Mouse (Mus musculus) embryonic facial prominence, embryonic 15.5 days (tissue): Measurements from ENCODE around the gene Tlk2. TPM values are rescaled to one million over a fixed set of nuclear protein-coding genes. Genes with fewer than 3 reads are reported as not detected.
A peak's percentile ranks its signal among the peaks of the same experiment; 100 is the strongest.

Experiments
- ATAC-seq: fragments of 200-750 bp; cut with Nextera tagmentation; 2 replicates; pipeline ENCODE4 v1.8.0; 2017; ENCODE audit warnings: low read depth, moderate TSS enrichment; ENCODE audit not compliant: insufficient number of reproducible peaks, low FRiP score, low TSS enrichment
- H3K27ac ChIP-seq: fragments of 300-500 bp; sonication (generic); replicated peaks from 2 replicates; pipeline ENCODE4 v1.5.1; 2015; ENCODE audit warnings: mild to moderate bottlenecking, inconsistent platforms
- H3K27me3 ChIP-seq: fragments of 300-500 bp; sonication (generic); 2 replicates; pipeline ENCODE4 v1.6.1; 2015; ENCODE audit warnings: inconsistent platforms
- H3K36me3 ChIP-seq: fragments of 300-500 bp; sonication (generic); 2 replicates; pipeline ENCODE4 v1.6.1; 2015; ENCODE audit warnings: mild to moderate bottlenecking, inconsistent platforms
- H3K4me1 ChIP-seq: fragments of 300-500 bp; sonication (generic); 2 replicates; pipeline ENCODE4 v1.6.1; 2015; ENCODE audit warnings: inconsistent platforms
- H3K4me2 ChIP-seq: fragments of 300-500 bp; sonication (generic); replicated peaks from 2 replicates; pipeline ENCODE4 v1.6.1; 2015; ENCODE audit warnings: mild to moderate bottlenecking, inconsistent platforms
- H3K4me3 ChIP-seq: fragments of 300-500 bp; sonication (generic); replicated peaks from 2 replicates; pipeline ENCODE4 v1.5.1; 2015; ENCODE audit warnings: mild to moderate bottlenecking, inconsistent platforms
- H3K9ac ChIP-seq: fragments of 300-500 bp; sonication (generic); 2 replicates; pipeline ENCODE4 v1.6.1; 2015; ENCODE audit warnings: inconsistent platforms
- H3K9me3 ChIP-seq: fragments of 300-500 bp; sonication (generic); replicated peaks from 2 replicates; pipeline ENCODE4 v1.6.1; 2016; ENCODE audit warnings: inconsistent platforms
- WGBS: fragments of 180-500 bp; shearing (Covaris S2); methylation state at CpG from one replicate; pipeline ENCODE4 v1.1.7; 2015; 5-methylcytosine and 5-hydroxymethylcytosine counted together
- polyA plus RNA-seq: library from polyadenylated mRNA; unstranded; fragments of >200 nt; fragmentation: Nextera tagmentation; extraction: Ambion mirVana; gene quantifications from 2 replicates; pipeline ENCODE4 v1.2.1, GENCODE M21; 2015

Gene Tlk2
- polyA plus RNA-seq, 1 experiment from 2014 or later: 19.1 TPM

- Histone ChIP-seq H3K4me3 (no peak overlapping the region), H3K27me3 (no peaks in the 10 kb centered on the region), H3K9me3 (no peaks in the 10 kb centered on the region), H3K36me3 (no peaks in the 10 kb centered on the region), H3K9ac (no peak overlapping the region), H3K4me2 (no peak overlapping the region), H3K4me1 (peaks cover 19% of the 10 kb centered on the region; the same call in 1 of the 2 replicates), H3K27ac (no peak overlapping the region)
- WGBS: 33% methylated on average over 4 of the region's 4 CpGs
- no peak for ATAC-seq
Observed at GRCm38 (mm10) chr11:105150691-105151090, 27.9 kb upstream of the Tlk2 start.

GRCm38 (mm10) chr11:105151226-105152016, 27.2 kb upstream of the Tlk2 start:
- no peaks in the 10 kb centered on the region for H3K9me3 ChIP-seq
- ATAC-seq: no peak
- no peak overlapping the region for H3K9ac ChIP-seq

GRCm38 (mm10) chr11:105152017-105152300, 26.6 kb upstream of the Tlk2 start:
- Histone ChIP-seq H3K4me2 (no peak overlapping the region), H3K27ac (no peak overlapping the region), H3K9ac (no peak overlapping the region), H3K4me3 (no peak overlapping the region), H3K36me3 (no peaks in the 10 kb centered on the region), H3K4me1 (peaks cover 19% of the 10 kb centered on the region; the same call in 1 of the 2 replicates), H3K27me3 (no peaks in the 10 kb centered on the region), H3K9me3 (no peaks in the 10 kb centered on the region)
- WGBS: 100% methylated on average over 1 of the region's 4 CpGs
- no peak for ATAC-seq

More at GRCm38 (mm10) chr11:105151226-105152016, 27.2 kb upstream of the Tlk2 start:
- Histone ChIP-seq H3K4me2 (0 out of 2 replicates have a peak overlapping the region, but pooled peaks have one; percentile 10), H3K36me3 (no peaks in the 10 kb centered on the region), H3K4me3 (no peak overlapping the region), H3K4me1 (peaks cover 19% of the 10 kb centered on the region; the same call in 1 of the 2 replicates), H3K27me3 (no peaks in the 10 kb centered on the region), H3K27ac (no peak overlapping the region)
- 18% methylated on average over 19 of the region's 19 CpGs for WGBS

GRCm38 (mm10) chr11:105152357-105152899, 26.2 kb upstream of the Tlk2 start:
- Histone ChIP-seq H3K4me1 (peaks cover 19% of the 10 kb centered on the region; the same call in 1 of the 2 replicates), H3K9ac (no peak overlapping the region), H3K27ac (no peak overlapping the region), H3K4me2 (no peak overlapping the region), H3K9me3 (no peaks in the 10 kb centered on the region), H3K27me3 (no peaks in the 10 kb centered on the region), H3K36me3 (no peaks in the 10 kb centered on the region), H3K4me3 (no peak overlapping the region)
- 51% methylated on average over 11 of the region's 11 CpGs for WGBS
- ATAC-seq: no peak

GRCm38 (mm10) chr11:105153068-105153833, 25.4 kb upstream of the Tlk2 start:
- Histone ChIP-seq H3K4me2 (no peak overlapping the region), H3K9ac (no peak overlapping the region), H3K27ac (no peak overlapping the region), H3K4me1 (peaks cover 19% of the 10 kb centered on the region; the same call in 1 of the 2 replicates), H3K36me3 (no peaks in the 10 kb centered on the region), H3K4me3 (no peak overlapping the region), H3K27me3 (no peaks in the 10 kb centered on the region), H3K9me3 (no peaks in the 10 kb centered on the region)
- 8% methylated on average over 12 of the region's 12 CpGs for WGBS
- 0 out of 2 replicates have a peak, but pooled peaks have one; percentile 72 for ATAC-seq

- Histone ChIP-seq H3K27ac (no peak overlapping the region), H3K9ac (no peak overlapping the region)
- WGBS: 34% methylated on average over 4 of the region's 4 CpGs
Observed at GRCm38 (mm10) chr11:105155915-105156314, 22.7 kb upstream of the Tlk2 start.

GRCm38 (mm10) chr11:105156748-105157267, 21.8 kb upstream of the Tlk2 start:
- Histone ChIP-seq H3K4me2 (no peak overlapping the region), H3K4me1 (peaks cover 12% of the 10 kb centered on the region; the same call in 1 of the 2 replicates), H3K4me3 (no peak overlapping the region), H3K9me3 (no peaks in the 10 kb centered on the region), H3K27me3 (no peaks in the 10 kb centered on the region), H3K9ac (no peak overlapping the region), H3K27ac (no peak overlapping the region), H3K36me3 (no peaks in the 10 kb centered on the region)
- 82% methylated on average over 19 of the region's 19 CpGs for WGBS
- ATAC-seq: no peak

More at GRCm38 (mm10) chr11:105155915-105156314, 22.7 kb upstream of the Tlk2 start:
- Histone ChIP-seq H3K27me3 (no peaks in the 10 kb centered on the region), H3K9me3 (no peaks in the 10 kb centered on the region), H3K4me3 (no peak overlapping the region), H3K4me2 (no peak overlapping the region), H3K4me1 (peaks cover 19% of the 10 kb centered on the region; the same call in 1 of the 2 replicates), H3K36me3 (no peaks in the 10 kb centered on the region)
- no peak for ATAC-seq

GRCm38 (mm10) chr11:105158047-105158446, 20.6 kb upstream of the Tlk2 start:
- peaks cover 9% of the 10 kb centered on the region; the same call in 1 of the 2 replicates for H3K4me1 ChIP-seq
- no peaks in the 10 kb centered on the region for H3K27me3 ChIP-seq
- no peak overlapping the region for H3K9ac ChIP-seq
- no peaks in the 10 kb centered on the region for H3K36me3 ChIP-seq
- ATAC-seq: no peak
- H3K27ac ChIP-seq: no peak overlapping the region
- no peak overlapping the region for H3K4me3 ChIP-seq
- no peak overlapping the region for H3K4me2 ChIP-seq
- no peaks in the 10 kb centered on the region for H3K9me3 ChIP-seq

GRCm38 (mm10) chr11:105159673-105160360, 18.8 kb upstream of the Tlk2 start:
- Histone ChIP-seq H3K4me3 (no peak overlapping the region), H3K4me1 (no peaks in the 10 kb centered on the region), H3K27ac (no peak overlapping the region), H3K9ac (no peak overlapping the region), H3K27me3 (no peaks in the 10 kb centered on the region), H3K9me3 (peaks cover 5% of the 10 kb centered on the region; the same call in 1 of the 2 replicates), H3K36me3 (no peaks in the 10 kb centered on the region), H3K4me2 (no peak overlapping the region)
- WGBS: 50% methylated on average over 6 of the region's 6 CpGs
- no peak for ATAC-seq

- H3K9me3 ChIP-seq: peaks cover 5% of the 10 kb centered on the region; the same call in 1 of the 2 replicates
- no peak overlapping the region for H3K4me3 ChIP-seq
- H3K36me3 ChIP-seq: no peaks in the 10 kb centered on the region
- no peak for ATAC-seq
- no peak overlapping the region for H3K4me2 ChIP-seq
- H3K9ac ChIP-seq: no peak overlapping the region
- no peak overlapping the region for H3K27ac ChIP-seq
- 89% methylated on average over 2 of the region's 2 CpGs for WGBS
- no peaks in the 10 kb centered on the region for H3K4me1 ChIP-seq
- H3K27me3 ChIP-seq: no peaks in the 10 kb centered on the region
Observed at GRCm38 (mm10) chr11:105161411-105161810, 17.2 kb upstream of the Tlk2 start.
